Mouse (Mus musculus) heart, postnatal 0 days (tissue): Measurements from ENCODE around the gene Ghitm.

ENCODE experiments used
- CTCF ChIP-seq: IDR thresholded peaks from 2 replicates; pipeline ENCODE4 v1.5.1; 2016; ENCODE audit warnings: antibody characterized with exemption, control low read depth, low read depth
- EP300 ChIP-seq: IDR thresholded peaks from 2 replicates; pipeline ENCODE4 v1.6.1; 2016; ENCODE audit warnings: antibody characterized with exemption, low read depth

DNA sequence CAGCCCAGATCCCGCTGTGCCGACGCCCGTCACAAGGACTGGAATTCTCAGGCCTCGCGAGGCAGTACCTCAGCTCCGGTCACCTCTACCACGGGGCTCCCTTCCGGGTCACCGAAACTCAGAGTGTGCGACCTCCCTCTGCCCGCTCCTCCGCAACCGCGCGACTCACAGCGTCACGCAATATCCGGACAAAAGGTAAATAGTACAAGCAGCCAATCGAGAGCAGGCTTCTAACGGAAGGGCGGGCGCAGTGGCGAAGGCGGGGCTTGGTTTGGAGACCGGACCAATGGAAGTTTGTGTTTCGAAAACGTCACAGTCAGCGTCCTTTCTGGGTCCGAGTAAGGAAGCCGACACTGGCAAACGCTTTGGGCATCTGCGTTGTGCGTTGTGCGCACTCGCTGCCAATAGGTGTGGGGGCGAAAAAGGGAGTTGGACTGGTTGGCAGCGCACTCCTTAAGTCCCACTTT lies at the start of gene Ghitm:
- no peak for TF ChIP-seq CTCF
- no peak for TF ChIP-seq EP300
